Mouse (Mus musculus): Measurements from ENCODE around the gene Caskin2. TPM values are rescaled to one million over a fixed set of nuclear protein-coding genes. Genes with fewer than 3 reads are reported as not detected.

The Caskin2 gene
- polyA plus RNA-seq, 1 experiment from 2014 or later = 16.1 TPM

DNA sequence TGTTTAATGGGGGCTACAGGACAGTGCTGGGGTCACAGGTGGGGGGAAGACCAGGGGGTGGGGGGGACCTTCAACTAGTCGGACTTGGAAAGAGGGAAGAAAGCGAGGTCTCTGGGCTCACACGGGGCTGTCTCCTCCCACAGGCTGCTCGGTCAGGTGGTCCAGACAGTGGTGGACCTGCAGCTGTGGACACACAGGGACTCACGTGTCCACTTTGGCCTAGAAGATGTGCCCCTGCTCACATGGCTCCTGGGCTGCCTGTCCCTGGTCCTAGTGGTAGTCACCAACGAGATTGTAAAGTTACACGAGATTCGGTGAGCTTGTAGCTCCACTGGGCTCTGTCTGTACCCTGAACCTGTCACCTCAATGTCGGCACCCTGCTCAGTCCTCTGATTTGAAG is 15.8 kb downstream of the Caskin2 start:
- Histone ChIP-seq H3K4me2 (no peak overlapping the region), H3K36me3 (peaks cover 99% of the 10 kb centered on the region), H3K9me3 (no peaks in the 10 kb centered on the region), H3K4me3 (no peak overlapping the region), H3K4me1 (peaks cover 8% of the 10 kb centered on the region; the same call in 1 of the 2 replicates), H3K27me3 (no peaks in the 10 kb centered on the region), H3K9ac (no peak overlapping the region), H3K27ac (no peak overlapping the region)
- WGBS = 83% methylated on average over 9 of the region's 9 CpGs
- ATAC-seq (ENCODE audit: insufficient number of reproducible peaks, insufficient read depth, low FRiP score, low TSS enrichment, low read depth) = no peak

DNA sequence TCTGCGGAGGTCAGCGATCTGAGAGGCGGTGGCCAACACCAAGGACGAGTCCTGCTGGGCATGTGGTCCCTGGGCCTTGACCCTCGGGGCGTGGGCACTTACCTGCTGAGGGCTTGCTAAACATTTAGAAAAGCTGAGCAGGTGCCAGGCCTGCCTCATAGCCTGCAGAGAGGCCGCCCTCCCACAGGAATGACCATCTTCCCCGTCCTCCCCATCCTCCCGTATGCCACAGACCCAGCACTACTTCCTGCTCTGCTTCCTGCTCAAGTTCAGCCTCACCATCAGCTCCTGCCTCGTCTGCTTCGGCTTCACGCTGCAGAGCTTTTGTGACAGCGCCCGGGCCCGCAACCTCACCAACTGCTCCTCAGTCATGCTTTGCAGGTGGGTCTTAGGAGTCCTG is 16.5 kb downstream of the Caskin2 start:
- Histone ChIP-seq H3K9ac (no peak overlapping the region), H3K4me3 (no peak overlapping the region), H3K9me3 (no peaks in the 10 kb centered on the region), H3K4me2 (no peak overlapping the region), H3K27ac (peak overlapping the region; percentile 23; the same call in 1 of the 2 replicates), H3K36me3 (peaks cover 99% of the 10 kb centered on the region), H3K4me1 (peaks cover 8% of the 10 kb centered on the region; the same call in 1 of the 2 replicates), H3K27me3 (no peaks in the 10 kb centered on the region)
- ATAC-seq (ENCODE audit: insufficient number of reproducible peaks, insufficient read depth, low FRiP score, low TSS enrichment, low read depth) = no peak
- 85% methylated on average over 15 of the region's 15 CpGs for WGBS

DNA sequence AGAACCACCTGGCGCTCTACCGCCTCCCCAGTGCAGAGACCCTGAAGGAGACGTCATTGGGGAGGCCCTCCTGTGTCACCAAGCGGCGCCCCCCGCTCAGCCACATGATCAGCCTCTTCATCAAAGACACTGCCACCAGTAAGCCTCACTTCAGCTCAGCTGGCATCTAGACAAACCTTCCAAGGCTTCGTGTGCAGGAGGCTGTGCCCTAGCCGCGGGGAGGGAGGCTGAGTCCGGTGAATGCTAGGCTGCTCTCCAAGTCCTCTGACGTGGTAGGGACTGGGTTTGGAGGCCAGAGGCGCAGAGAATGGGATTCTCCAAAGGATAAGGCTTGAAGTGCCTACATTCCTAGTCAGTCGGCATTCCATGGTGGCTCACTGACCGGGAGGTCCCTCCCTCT is 21.1 kb downstream of the Caskin2 start:
- WGBS = 87% methylated on average over 14 of the region's 14 CpGs
- no peaks in the 10 kb centered on the region for H3K9me3 ChIP-seq

DNA sequence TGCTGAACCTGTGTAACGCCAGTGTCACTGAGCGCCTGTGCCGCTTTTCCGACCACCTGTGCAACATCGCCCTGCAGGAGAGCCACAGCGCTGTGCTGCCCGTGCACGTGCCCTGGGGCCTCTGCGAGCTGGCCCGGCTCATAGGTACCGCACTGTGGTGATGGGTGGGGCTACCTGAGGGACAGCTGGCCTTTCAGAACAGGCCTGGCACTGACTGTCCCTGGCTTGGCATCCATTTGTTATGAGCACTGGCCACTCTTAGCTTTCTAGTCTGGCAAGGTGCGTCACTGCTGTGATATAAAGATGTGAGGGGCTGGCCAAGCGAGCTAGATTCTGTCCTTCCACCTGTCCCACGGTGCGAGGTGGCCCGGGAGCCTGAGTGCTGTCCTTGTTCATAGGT is 21.5 kb downstream of the Caskin2 start:
- H3K9me3 ChIP-seq = no peaks in the 10 kb centered on the region
- H3K4me2 ChIP-seq = no peak overlapping the region
- ATAC-seq (ENCODE audit: insufficient number of reproducible peaks, insufficient read depth, low FRiP score, low TSS enrichment, low read depth) = no peak
- H3K27ac ChIP-seq = no peak overlapping the region
- H3K36me3 ChIP-seq = peaks cover 94% of the 10 kb centered on the region
- H3K9ac ChIP-seq = no peak overlapping the region
- H3K4me3 ChIP-seq = no peak overlapping the region
- no peaks in the 10 kb centered on the region for H3K27me3 ChIP-seq
- 91% methylated on average over 16 of the region's 16 CpGs for WGBS
- H3K4me1 ChIP-seq = no peaks in the 10 kb centered on the region

More for the DNA sequence above, 21.1 kb downstream of the Caskin2 start:
- Histone ChIP-seq H3K4me3 (no peak overlapping the region), H3K9ac (no peak overlapping the region), H3K27me3 (no peaks in the 10 kb centered on the region), H3K4me1 (no peaks in the 10 kb centered on the region), H3K4me2 (no peak overlapping the region), H3K27ac (no peak overlapping the region), H3K36me3 (peaks cover 94% of the 10 kb centered on the region)
- ATAC-seq (ENCODE audit: insufficient number of reproducible peaks, insufficient read depth, low FRiP score, low TSS enrichment, low read depth) = no peak

DNA sequence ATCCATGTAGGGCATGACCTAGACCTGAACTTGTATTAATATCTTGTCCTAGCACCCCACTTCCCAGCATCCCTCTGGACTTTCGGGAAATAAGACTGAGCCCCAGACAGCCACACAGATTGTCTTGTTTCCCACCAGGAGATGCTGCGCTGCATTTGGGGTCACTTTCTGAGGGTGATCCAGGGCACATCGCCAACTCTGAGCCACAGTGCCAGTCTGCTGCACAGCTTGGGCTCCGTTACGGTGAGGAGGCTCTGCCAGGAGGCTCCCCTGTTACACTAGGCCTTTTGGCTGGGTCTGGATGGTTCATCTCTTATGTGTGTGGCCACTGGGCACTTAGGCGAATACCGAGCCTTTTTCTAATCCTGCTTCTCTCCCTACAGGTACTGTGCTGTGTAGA is 23.7 kb downstream of the Caskin2 start:
- WGBS = 93% methylated on average over 7 of the region's 7 CpGs
- Histone ChIP-seq H3K9me3 (no peaks in the 10 kb centered on the region), H3K36me3 (peaks cover 90% of the 10 kb centered on the region), H3K4me2 (no peak overlapping the region), H3K4me1 (no peaks in the 10 kb centered on the region), H3K27me3 (no peaks in the 10 kb centered on the region), H3K4me3 (no peak overlapping the region), H3K9ac (no peak overlapping the region), H3K27ac (no peak overlapping the region)
- ATAC-seq (ENCODE audit: insufficient number of reproducible peaks, insufficient read depth, low FRiP score, low TSS enrichment, low read depth) = no peak

DNA sequence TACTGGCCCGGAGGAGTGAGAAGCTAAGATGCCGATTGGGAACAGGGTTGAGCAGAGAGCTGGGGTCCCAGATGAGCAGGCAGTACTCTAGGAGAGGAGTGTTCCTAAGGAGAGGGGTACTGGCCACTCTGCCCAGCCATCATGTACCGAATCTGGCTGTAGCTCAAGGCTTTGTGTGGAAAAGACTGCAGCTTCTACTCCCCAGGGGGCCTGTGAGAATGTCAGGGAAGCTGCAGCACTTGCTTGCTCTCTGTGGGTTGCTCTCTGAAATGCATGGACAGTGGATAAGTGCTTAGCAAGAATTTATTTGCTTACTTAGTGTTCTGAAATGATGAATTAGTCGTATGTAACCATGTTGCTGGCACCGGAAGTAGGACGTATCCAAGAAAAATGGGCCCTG is 27.0 kb downstream of the Caskin2 start:
- no peak overlapping the region for H3K4me2 ChIP-seq
- peaks cover 57% of the 10 kb centered on the region for H3K36me3 ChIP-seq
- H3K27me3 ChIP-seq = no peaks in the 10 kb centered on the region
- H3K4me1 ChIP-seq = 0 out of 2 replicates have a peak, but pooled peaks cover 9% of the 10 kb centered on the region
- H3K4me3 ChIP-seq = no peak overlapping the region
- H3K27ac ChIP-seq = no peak overlapping the region
- WGBS = 79% methylated on average over 6 of the region's 6 CpGs
- no peaks in the 10 kb centered on the region for H3K9me3 ChIP-seq
- no peak for ATAC-seq (ENCODE audit: insufficient number of reproducible peaks, insufficient read depth, low FRiP score, low TSS enrichment, low read depth)
- 0 out of 2 replicates have a peak overlapping the region, but pooled peaks have one; percentile 16 for H3K9ac ChIP-seq

DNA sequence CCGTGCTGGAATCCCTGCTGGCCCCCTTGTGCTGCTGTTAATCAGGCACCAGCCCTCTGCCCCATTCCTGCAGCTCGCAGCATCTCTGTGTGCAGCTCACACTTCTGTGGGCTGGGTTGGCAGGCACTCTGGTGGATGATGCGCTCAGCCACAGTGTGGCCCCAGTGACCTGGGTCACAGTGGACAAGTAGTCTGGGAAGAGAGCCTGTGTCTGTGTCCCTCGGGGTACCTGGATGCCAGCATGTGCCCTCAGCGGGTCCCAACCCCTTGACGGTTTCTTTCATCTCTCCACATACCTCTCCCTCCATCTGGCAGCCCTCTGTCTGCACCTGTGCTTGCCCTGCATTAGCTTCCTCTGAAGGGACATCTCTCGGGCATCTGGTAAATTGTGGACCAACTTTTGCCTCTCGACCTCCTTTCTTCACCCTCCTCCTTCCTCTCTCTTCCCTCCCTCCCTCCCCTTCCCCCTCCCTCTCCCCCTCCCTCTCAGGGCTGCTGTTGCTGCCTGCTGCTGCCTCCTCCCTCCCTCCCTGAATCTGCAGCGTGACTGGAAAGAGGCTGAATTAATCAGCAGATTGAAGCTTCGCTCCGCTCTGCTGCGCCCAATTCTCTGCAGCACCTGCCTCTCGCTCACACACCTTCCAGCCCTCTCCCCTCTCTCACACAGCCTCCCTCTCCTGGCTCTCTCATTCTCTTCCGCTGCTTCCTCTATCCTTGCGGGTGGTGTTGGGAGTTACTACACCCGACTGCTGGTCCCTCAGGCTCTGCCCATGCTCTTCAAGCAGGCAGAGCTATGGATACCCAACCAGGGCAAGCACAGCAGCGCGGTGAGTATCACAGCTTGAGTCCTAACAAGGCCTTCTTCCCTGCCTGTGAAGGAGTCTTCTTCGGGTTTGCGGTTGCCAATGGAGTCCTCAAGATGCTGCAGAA is 33.0 kb downstream of the Caskin2 start:
- 17% methylated on average over 20 of the region's 20 CpGs for WGBS
- H3K4me1 ChIP-seq = peaks cover 62% of the 10 kb centered on the region
- H3K4me2 ChIP-seq = no peak overlapping the region
- peak overlapping the region; percentile 39; the same call in 1 of the 2 replicates for H3K27ac ChIP-seq
- H3K27me3 ChIP-seq = no peaks in the 10 kb centered on the region
- no peaks in the 10 kb centered on the region for H3K9me3 ChIP-seq
- ATAC-seq (ENCODE audit: insufficient number of reproducible peaks, insufficient read depth, low FRiP score, low TSS enrichment, low read depth) = no peak
- H3K9ac ChIP-seq = peak overlapping the region; percentile 52; the same call in 1 of the 2 replicates
- peaks cover 13% of the 10 kb centered on the region for H3K36me3 ChIP-seq
- no peak overlapping the region for H3K4me3 ChIP-seq

DNA sequence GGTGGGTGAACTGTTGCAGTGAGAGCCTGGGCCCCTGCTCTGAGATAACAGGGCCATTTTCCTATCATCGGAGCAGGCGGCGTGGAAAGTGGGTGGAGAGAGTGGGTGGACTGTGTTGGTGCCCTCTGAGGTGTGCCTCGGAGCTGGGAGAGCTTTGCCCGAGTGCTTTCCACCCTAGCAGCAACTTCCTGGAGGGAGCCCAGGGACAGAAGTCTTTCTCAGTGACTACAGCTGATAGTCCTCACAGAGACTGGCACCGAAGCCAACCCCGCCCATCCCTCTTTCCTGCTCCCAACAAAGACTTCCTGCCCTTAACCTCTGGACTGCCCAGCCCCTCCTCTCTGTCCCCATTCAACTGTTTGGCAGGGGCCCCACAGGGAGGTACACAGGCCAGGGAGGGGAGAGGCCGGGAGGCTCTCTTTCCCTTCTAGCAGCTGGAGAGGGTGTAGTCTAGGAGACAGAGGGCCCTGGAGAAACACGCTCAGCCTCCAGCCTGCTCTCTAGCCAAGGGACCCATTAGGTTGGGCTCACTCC is 34.3 kb downstream of the Caskin2 start:
- Histone ChIP-seq H3K4me3 (no peak overlapping the region), H3K27me3 (no peaks in the 10 kb centered on the region), H3K4me2 (no peak overlapping the region), H3K27ac (peak overlapping the region; percentile 60), H3K4me1 (peaks cover 71% of the 10 kb centered on the region), H3K9me3 (no peaks in the 10 kb centered on the region), H3K36me3 (peaks cover 11% of the 10 kb centered on the region), H3K9ac (peak overlapping the region; percentile 52)
- ATAC-seq (ENCODE audit: insufficient number of reproducible peaks, insufficient read depth, low FRiP score, low TSS enrichment, low read depth) = no peak
- WGBS = 24% methylated on average over 9 of the region's 9 CpGs

DNA sequence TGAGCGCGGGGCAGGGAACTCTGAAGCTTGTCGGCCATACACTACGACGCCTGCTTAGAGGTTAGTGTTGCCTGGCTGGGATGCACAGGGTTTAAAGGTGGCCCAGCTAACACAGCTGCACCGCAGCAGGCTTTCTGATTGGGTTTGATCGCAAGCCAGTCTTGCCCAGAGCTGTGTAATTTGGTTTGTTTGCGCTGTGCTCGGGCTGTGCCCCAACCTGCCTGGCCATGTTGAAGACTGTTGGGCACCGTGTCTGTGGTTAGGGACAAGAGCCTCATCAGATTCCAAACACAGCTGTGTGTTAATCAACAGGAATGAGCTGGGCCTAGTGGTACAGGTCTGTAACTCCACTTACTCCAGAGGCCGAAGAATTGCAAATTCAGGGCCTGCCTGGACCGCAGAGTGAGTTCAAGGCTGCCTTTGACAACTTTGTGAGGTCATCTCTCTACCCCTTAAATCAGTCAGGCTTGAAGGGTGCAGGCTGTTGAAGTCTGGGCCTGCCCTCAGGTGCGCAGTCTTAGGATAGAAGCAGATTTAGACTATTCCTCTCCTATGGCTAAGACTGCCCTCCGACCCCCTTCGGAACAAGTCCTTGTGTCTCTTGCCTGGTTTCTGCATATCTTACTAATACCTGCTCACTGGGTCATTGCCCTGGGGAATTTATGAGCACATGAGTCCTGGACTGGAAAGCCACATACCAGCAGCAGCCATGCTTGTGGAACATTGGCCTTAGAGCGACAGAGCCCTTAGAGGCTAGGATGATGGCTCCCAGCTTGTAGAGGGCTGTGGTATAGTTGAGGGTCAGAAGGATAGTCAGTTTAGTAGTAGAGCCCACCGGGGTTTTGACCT is 35.7 kb downstream of the Caskin2 start:
- H3K9me3 ChIP-seq = no peaks in the 10 kb centered on the region
- H3K9ac ChIP-seq = peak overlapping the region; percentile 27; the same call in 1 of the 2 replicates
- H3K27me3 ChIP-seq = no peaks in the 10 kb centered on the region
- H3K4me1 ChIP-seq = peaks cover 68% of the 10 kb centered on the region
- no peak overlapping the region for H3K4me3 ChIP-seq
- H3K27ac ChIP-seq = peak overlapping the region; percentile 77
- WGBS = 71% methylated on average over 17 of the region's 17 CpGs
- peaks cover 12% of the 10 kb centered on the region for H3K36me3 ChIP-seq
- no peak overlapping the region for H3K4me2 ChIP-seq
- ATAC-seq (ENCODE audit: insufficient number of reproducible peaks, insufficient read depth, low FRiP score, low TSS enrichment, low read depth) = peak; percentile 43; the same call in 1 of the 2 replicates

DNA sequence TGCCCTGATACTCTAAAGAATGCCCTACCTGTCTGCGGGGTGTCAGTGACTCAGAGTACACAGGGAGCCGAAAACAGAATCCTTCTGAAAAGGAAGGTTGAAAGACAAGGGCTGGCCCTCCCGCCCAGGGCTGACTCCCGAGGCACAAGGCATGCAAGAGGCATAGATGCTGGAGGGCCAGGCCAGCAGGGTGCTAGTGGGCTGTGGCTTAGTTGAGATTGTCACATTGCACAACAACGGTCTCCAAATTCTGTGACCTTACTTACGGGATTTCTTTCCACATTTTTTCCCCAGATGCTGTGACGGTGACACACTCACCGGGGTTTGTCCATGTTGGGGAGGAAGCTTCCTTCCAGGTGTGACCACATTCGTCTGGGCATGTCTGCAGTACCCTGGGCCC is 36.5 kb downstream of the Caskin2 start:
- Histone ChIP-seq H3K27ac (peak overlapping the region; percentile 77), H3K4me3 (no peak overlapping the region), H3K36me3 (peaks cover 15% of the 10 kb centered on the region), H3K4me2 (0 out of 2 replicates have a peak overlapping the region, but pooled peaks have one; percentile 5), H3K27me3 (no peaks in the 10 kb centered on the region), H3K4me1 (peaks cover 62% of the 10 kb centered on the region), H3K9me3 (no peaks in the 10 kb centered on the region), H3K9ac (no peak overlapping the region)
- WGBS = 58% methylated on average over 9 of the region's 9 CpGs
- no peak for ATAC-seq (ENCODE audit: insufficient number of reproducible peaks, insufficient read depth, low FRiP score, low TSS enrichment, low read depth)

All from embryonic facial prominence, embryonic 13.5 days (tissue).